Mouse (Mus musculus): Measurements from ENCODE around the gene Slc51b.

Gene Slc51b

GRCm38 (mm10) chr9:65408871-65409295, 13.9 kb downstream of the Slc51b start:
- DNase-seq (ENCODE audit: low spot score), result no peak

GRCm38 (mm10) chr9:65407861-65408260, 14.9 kb downstream of the Slc51b start:
- no peak for DNase-seq (ENCODE audit: low spot score)

GRCm38 (mm10) chr9:65407327-65407726, 15.4 kb downstream of the Slc51b start:
- DNase-seq (ENCODE audit: low spot score), result no peak

GRCm38 (mm10) chr9:65405184-65405449, 17.6 kb downstream of the Slc51b start:
- no peak for DNase-seq (ENCODE audit: low spot score)

- DNase-seq (ENCODE audit: low spot score), result no peak
These were observed 18.2 kb downstream of the Slc51b start for GRCm38 (mm10) chr9:65404331-65405183.

GRCm38 (mm10) chr9:65399934-65400333, 22.8 kb downstream of the Slc51b start:
- DNase-seq (ENCODE audit: low spot score), result no peak

- DNase-seq (ENCODE audit: low spot score), result no peak
These were observed 24.5 kb downstream of the Slc51b start, which contains the start of gene Rasl12 for GRCm38 (mm10) chr9:65398279-65398678. Gene Rasl12, plus strand, starts transcription at chr9:65398506.

- DNase-seq (ENCODE audit: low spot score), result no peak
These were observed 28.4 kb downstream of the Slc51b start for GRCm38 (mm10) chr9:65394360-65394759.

- no peak for DNase-seq (ENCODE audit: low spot score)
These were observed 29.1 kb downstream of the Slc51b start for GRCm38 (mm10) chr9:65393606-65394005.

- DNase-seq (ENCODE audit: low spot score), result no peak
These were observed 30.0 kb downstream of the Slc51b start for GRCm38 (mm10) chr9:65392638-65393364.

- no peak for DNase-seq (ENCODE audit: low spot score)
These were observed 31.2 kb downstream of the Slc51b start, which contains the start of gene Kbtbd13 for GRCm38 (mm10) chr9:65391613-65391964. Gene Kbtbd13, minus strand, starts transcription at chr9:65391652.

- DNase-seq (ENCODE audit: low spot score), result no peak
These were observed 31.8 kb downstream of the Slc51b start for GRCm38 (mm10) chr9:65390752-65391612.

- no peak for DNase-seq (ENCODE audit: low spot score)
These were observed 36.2 kb downstream of the Slc51b start for GRCm38 (mm10) chr9:65386373-65387140.

- no peak for DNase-seq (ENCODE audit: low spot score)
These were observed 38.5 kb downstream of the Slc51b start for GRCm38 (mm10) chr9:65384276-65384675.

- no peak for DNase-seq (ENCODE audit: low spot score)
These were observed 40.0 kb downstream of the Slc51b start for GRCm38 (mm10) chr9:65382751-65383097.

GRCm38 (mm10) chr9:65382031-65382750, 40.6 kb downstream of the Slc51b start:
- DNase-seq (ENCODE audit: low spot score), result no peak

- DNase-seq (ENCODE audit: low spot score), result no peak
These were observed 41.7 kb downstream of the Slc51b start for GRCm38 (mm10) chr9:65381017-65381590.

- DNase-seq (ENCODE audit: low spot score), result no peak
These were observed 47.4 kb downstream of the Slc51b start for GRCm38 (mm10) chr9:65375163-65375934.

GRCm38 (mm10) chr9:65374468-65375162, 48.1 kb downstream of the Slc51b start:
- DNase-seq (ENCODE audit: low spot score), result no peak

Data from urinary bladder, postnatal 10 days (tissue).